Mouse (Mus musculus): ENCODE results near the gene Fignl1. TPM values are rescaled to one million over a fixed set of nuclear protein-coding genes. Genes with fewer than 3 reads are reported as not detected.
A peak's percentile ranks its signal among the peaks of the same experiment; 100 is the strongest.

Gene Fignl1
- total RNA-seq (2021) = under 1 TPM in 1 of 2 experiments, not detected in 1; 0.22 TPM
- long read RNA-seq, experiment 1 = 0 reads
- long read RNA-seq, experiment 2 = 0 reads

DNA sequence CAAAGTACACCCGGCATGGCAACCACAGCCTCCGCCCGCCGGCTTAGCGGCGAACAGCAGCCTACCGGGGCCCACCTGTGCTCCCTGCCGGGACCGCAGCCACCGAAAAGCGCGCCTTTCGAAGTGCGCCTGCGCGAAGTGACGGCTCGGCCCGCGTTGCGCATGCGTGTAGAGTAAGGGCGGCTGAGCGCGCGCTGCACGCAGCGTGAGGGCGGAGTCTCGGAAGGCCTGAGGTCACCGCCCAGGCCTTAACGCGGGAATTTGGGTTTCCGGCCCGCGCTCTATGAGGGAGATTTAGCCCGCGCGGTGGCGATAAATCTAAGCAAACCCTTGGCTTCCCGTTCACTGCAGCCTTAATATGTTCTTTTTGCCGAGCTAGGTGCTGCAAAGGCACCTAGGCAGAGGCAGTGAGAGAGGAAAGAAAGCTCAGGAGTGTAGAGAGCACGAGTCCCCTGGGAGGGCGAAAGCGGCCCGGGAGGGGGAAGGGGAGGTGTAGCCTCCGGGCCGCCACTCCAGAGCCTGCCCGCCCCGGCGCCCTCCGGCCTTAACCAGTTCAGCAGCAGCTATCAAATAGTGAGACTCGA lies at the start of gene Fignl1:
Gene Fignl1 (minus strand): TSS at position 143 of the 584 bp plus-strand sequence.
- Histone ChIP-seq H3K27ac (peak within 1 kb of the TSS; percentile 97), H3K4me3 (peak within 1 kb of the TSS; percentile 95)
- peak; percentile 97 for DNase-seq
- peak; percentile 39 for TF ChIP-seq CTCF (IDR thresholded peaks at IDR 0.05)
- intact Hi-C loops (cut with DNase I) = no loop called here

DNA sequence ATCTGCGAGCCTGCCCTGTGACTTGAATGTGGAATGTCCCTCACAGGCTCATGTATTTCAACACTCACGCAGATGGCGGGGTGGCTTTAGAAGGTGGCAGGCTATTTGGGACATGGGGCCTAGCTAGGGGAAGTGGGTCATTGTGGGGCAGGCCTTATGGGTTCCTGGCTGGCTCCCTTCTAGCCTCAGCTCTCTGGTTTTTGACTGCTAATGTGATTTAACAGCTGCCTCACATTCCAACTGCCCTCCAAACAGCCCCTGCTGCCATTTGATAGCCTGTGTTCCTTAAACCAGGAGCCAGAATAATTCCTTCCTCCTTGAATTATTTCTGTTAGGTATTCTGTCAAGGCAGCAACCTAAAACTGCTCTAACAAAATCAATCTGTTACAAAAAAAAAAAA lies 48.2 kb upstream of the Fignl1 start:
- intact Hi-C loops (cut with DNase I) = loop anchor here (2.0 kb wide), 1 partner anchor 36 kb away; no protein-coding TSS in a partner anchor
- Histone ChIP-seq H3K27ac (peak overlapping the region; percentile 91), H3K4me3 (no peak overlapping the region)
- peak; percentile 55 for DNase-seq
- no peak for TF ChIP-seq CTCF (IDR thresholded peaks at IDR 0.05)

DNA sequence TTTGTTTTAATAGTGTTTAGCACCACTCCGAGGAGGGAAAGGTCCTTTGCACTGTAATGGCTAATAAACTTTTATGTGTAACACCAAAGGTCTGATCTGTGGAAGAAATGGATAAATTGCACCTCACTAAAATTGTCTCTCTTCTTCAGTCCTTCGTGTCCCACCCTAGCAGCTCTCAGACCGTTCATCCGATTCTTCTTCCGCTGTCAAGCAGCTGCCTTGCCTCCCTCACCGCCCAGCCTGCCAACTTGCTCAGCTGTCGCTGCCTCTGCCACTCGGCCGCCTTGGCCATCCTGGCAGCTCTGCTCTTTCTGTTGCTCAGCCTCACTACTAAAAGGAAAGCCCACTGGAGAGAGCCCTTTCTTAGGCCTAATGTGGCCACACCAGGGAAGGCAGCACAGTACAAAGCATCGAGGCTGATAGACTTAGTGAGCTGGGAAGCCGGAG lies 46.9 kb upstream of the Fignl1 start:
- TF ChIP-seq CTCF (IDR thresholded peaks at IDR 0.05) = no peak
- Histone ChIP-seq H3K4me3 (peak overlapping the region; percentile 23; the same call in 1 of the 2 replicates), H3K27ac (peak overlapping the region; percentile 91)
- intact Hi-C loops (cut with DNase I) = loop anchor here (2.0 kb wide), 1 partner anchor 37 kb away; no protein-coding TSS in a partner anchor
- peak; percentile 87 for DNase-seq

DNA sequence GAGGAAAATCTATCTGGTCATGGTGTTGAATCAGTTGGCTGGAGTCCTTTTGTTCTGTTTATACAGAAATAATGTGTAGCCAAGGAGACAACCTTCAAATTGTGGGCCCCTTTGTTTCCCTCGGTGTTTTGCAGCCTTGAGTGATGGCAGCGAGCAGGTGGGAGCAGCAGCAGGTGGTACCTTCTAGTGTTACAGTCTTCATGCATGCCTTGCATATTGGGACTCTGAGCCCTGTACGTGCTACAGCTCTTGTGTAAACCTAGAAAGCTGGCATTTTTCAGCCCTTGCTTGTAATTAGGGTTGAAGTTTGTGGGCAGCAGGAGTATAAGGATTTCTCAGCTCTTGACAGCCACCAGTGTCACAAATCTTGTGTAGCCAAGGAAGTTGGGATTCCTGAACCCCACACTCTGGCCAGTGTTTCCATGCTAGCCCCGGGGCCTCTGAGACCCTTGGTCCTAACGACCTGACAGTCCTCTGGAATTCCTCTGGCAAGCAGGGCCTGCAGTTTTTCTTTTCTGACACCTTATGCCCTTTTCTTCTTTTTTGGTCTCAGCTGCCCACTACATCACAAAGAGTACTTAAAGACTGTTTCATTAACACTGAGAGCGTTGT lies 46.4 kb upstream of the Fignl1 start:
- intact Hi-C loops (cut with DNase I) = no loop called here
- Histone ChIP-seq H3K4me3 (peak overlapping the region; percentile 23; the same call in 1 of the 2 replicates), H3K27ac (peak overlapping the region; percentile 91)
- DNase-seq = peak; percentile 51
- no peak for TF ChIP-seq CTCF (IDR thresholded peaks at IDR 0.05)

DNA sequence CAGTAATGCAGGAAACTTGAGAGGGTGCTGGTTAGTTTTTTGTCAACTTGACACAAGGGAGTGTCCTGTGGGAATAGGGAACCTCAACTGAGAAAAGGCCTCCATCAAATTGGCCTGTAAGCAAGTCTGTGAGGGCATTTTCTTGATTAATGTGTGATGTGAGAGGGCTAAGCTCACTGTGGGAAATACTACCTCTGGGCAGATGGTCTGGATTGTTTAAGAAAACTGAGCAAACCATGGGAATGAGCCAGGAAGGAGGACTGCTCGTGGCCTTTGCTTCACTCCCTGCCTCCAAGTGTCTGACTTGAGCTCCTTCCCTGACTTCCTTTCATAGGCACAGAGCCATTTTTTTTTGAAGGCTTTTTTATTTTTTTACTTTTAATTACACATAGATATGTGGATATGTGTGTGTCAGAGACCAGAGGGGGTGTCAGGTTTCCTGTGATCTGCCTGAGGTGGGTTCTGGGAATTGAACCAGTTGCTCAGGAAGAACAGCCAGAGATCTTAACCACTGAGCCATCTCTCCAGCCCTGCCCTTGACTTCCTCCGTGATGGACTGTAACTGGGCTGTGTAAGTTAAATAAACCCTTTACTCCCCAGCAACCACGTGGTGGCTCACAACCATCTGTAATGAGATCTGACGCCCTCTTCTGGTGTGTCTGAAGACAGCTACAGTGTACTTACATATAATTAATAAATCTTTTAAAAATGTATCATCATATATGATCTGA lies 45.1 kb upstream of the Fignl1 start:
- TF ChIP-seq CTCF (IDR thresholded peaks at IDR 0.05) = no peak
- Histone ChIP-seq H3K27ac (peak overlapping the region; percentile 91), H3K4me3 (no peak overlapping the region)
- DNase-seq = no peak
- intact Hi-C loops (cut with DNase I) = no loop called here

DNA sequence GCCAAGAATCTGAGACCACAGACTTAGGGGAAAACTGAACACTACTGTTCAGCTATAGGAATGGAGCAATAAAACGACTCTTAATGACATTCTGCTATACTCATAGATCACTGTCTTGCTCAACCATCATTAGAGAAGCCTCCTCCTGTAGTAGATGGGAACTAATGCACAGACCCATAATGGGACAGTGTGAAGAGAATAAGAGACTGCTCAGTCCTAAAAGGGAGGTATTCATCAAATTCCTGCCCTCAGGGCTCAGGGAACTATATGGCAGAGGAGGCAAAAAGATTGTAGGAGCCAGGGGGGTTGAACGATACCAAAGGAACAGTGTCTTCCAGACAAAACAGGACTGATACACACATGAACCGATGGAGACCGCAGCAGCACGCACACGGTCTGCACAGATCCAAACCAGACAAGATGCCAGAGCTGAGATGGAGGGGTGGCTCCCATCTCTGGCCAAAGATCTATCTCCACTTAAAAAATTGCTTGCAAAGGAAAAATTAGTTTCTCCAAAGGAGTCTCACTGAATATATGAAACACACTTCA lies 43.3 kb upstream of the Fignl1 start:
- Histone ChIP-seq H3K27ac (peak overlapping the region; percentile 91), H3K4me3 (no peak overlapping the region)
- no peak for TF ChIP-seq CTCF (IDR thresholded peaks at IDR 0.05)
- intact Hi-C loops (cut with DNase I) = no loop called here
- DNase-seq = no peak

DNA sequence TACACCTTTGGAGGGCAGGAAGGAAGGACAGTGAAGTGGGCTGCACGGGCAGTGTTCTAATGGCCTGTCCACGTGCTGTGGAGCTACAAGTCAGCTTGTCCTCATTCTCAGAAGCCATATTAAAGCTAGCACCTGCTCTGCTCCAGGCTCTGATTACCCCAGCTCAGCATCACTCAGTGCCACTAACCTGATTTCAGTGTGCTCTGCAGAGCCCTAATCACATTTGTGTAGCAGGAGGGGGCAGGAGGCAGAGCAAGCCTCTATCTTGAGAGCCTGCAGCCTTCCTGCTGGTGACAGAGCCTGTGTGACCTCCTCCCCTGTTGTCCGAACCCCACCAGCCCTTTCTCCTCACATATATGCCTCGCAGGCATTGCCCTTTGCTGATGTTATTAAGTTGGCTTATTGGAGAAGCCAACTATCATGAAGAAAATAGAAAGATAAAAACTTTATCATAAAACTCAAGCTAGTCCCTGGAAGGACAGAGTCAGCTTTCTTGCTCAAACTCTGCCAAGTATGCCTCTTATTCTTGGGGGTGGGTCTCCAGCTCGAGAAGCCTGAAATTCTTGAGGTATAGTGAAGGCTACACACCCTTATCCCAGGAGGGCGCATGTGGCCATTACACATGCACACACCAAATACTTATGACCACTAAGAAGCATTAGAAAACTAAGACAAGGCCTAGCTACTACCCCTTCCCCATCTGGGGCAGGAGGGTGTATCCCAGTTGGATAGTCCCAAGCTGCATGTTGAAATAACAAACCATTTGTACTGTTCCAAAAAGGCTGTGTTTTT lies 41.9 kb upstream of the Fignl1 start:
- Histone ChIP-seq H3K4me3 (no peak overlapping the region), H3K27ac (peak overlapping the region; percentile 91)
- intact Hi-C loops (cut with DNase I) = no loop called here
- DNase-seq = peak; percentile 72
- no peak for TF ChIP-seq CTCF (IDR thresholded peaks at IDR 0.05)

DNA sequence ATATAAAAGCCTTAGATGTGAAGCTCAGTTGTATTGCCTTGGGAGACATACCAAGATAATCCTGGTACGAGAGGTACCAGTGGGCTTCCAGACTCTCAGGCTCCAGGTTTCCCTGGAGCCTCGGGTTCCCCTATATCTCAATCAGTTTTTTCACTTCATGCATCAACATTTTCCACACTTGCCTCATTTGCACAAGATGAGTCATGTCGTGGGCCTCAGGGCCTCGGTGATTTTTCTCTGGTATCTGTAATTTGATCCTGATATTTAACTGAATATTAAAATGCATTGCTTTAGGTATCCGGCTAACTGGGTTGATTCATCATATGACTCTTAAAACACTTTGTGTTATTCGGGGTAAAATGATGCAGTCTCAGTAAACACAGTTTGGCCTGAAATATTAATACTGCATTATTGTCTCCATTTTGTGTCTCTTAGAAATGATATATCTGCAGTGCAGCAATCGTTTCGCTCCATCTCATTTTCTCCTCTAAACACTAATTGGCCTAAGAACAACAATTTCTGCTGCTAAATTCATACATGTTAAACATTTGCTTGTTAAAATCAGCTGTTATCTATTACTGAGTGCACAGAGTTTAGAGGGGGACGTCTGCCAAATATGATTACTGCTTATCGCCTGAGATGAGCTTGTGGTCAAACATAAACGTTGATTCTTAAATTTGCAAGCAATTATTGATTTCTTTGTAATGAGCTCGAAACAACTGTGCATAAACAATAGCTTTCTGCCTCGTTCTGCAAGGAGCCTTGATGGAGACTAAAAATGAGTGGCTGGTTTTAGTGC lies 41.0 kb upstream of the Fignl1 start:
- no peak for TF ChIP-seq CTCF (IDR thresholded peaks at IDR 0.05)
- intact Hi-C loops (cut with DNase I) = no loop called here
- Histone ChIP-seq H3K4me3 (no peak overlapping the region), H3K27ac (peak overlapping the region; percentile 91)
- no peak for DNase-seq

DNA sequence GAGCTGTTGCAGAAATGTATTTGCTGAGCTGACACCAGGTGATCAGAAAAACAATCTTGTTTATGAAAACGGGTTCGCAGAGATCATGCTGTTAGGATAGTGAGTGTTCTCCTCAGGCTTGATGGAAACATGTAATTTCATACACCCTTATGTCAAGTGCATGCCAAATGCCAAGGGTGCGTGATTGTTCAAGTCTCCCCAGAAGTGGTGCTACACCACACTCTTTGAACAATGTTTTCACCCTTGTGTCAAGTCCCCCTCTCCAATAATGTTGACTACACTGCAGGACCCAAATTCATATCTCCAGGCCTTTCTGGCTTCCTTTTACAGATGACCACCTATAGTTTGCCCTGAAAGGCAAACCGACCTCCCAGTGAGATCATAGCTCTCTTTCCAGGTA lies 39.7 kb upstream of the Fignl1 start:
- Histone ChIP-seq H3K4me3 (no peak overlapping the region), H3K27ac (peak overlapping the region; percentile 56)
- intact Hi-C loops (cut with DNase I) = no loop called here
- no peak for DNase-seq
- no peak for TF ChIP-seq CTCF (IDR thresholded peaks at IDR 0.05)

DNA sequence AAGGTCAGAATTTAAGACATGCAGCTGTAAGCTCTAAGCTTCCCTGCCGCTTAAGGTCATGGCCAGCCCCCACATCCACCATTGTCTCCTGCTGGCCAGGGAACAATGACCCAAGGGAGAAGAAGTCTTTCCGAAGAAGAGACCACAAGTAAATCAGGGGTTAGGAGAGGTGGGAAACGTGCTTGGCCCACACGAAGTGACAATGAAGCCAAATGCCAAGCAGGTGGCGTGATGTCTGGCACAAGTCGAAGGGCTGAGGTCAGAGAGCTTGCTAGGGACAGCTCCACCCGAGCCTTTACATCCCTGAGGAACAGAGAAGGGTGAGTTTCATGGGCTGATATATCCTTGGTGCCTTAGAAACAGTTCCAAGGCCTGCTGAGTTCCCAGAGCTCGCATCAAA lies 36.3 kb upstream of the Fignl1 start:
- DNase-seq = peak; percentile 84
- no peak for TF ChIP-seq CTCF (IDR thresholded peaks at IDR 0.05)
- intact Hi-C loops (cut with DNase I) = no loop called here
- Histone ChIP-seq H3K27ac (peak overlapping the region; percentile 97), H3K4me3 (peak overlapping the region; percentile 23; the same call in 1 of the 2 replicates)

DNA sequence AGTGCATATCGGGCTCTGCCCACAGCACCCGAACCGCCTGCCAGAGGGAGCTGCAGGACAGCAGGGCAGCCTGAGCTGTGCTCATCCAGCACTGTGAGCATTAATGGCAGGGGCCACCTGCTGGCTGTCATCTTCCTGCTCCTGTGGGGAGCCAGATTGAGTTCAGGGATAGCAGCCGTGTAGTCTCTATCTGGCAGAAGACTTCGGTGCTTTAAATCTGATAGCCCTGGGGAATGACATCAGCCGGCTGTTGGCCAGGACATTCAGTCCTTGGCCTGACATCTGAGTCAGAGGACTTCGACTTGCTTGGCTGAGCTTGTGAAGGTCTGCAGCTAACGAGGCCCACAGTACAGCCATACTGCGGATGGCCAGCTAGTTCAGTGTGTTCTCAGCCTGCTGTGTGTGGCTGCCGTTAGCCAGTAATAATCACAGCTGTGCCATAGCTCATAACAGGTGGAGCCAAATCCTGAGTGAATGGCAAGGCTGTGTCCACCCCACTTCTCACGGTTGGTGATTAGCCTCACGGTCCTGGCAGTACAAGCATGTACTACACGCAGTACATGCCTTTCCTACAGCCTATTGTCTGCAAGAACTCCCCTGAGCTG lies 35.7 kb upstream of the Fignl1 start:
- H3K4me3 ChIP-seq = peak overlapping the region; percentile 23; the same call in 1 of the 2 replicates
- peak; percentile 96 for DNase-seq
- intact Hi-C loops (cut with DNase I) = loop anchor here (1.0 kb wide), 2 partner anchors 121 to 129 kb away; no protein-coding TSS in a partner anchor
- H3K27ac ChIP-seq = peak overlapping the region; percentile 97
- peak; percentile 95 for TF ChIP-seq CTCF (IDR thresholded peaks at IDR 0.05)

Data from gastrocnemius, adult 2 months (tissue).